Mouse (Mus musculus) myocyte (in vitro differentiated cells): ENCODE data around the gene Rxrg.

Experiments
- CEBPB ChIP-seq: IDR thresholded peaks from 2 replicates; pipeline ENCODE4 v1.6.1; 2011; ENCODE audit warnings: mild to moderate bottlenecking, moderate library complexity; ENCODE audit not compliant: poor library complexity, insufficient read depth, severe bottlenecking
- E2F4 ChIP-seq: IDR thresholded peaks from one replicate; pipeline ENCODE4 v1.6.1; 2011; ENCODE audit warnings: mild to moderate bottlenecking, control low read depth, moderate library complexity; ENCODE audit not compliant: insufficient read depth
- MAX ChIP-seq: IDR thresholded peaks from one replicate; pipeline ENCODE4 v1.6.1; 2011; ENCODE audit warnings: low read depth, mild to moderate bottlenecking, control low read depth
- MYOD1 ChIP-seq, 3 experiments: IDR thresholded peaks; one replicate each; pipeline ENCODE4 v1.6.1; 2011; ENCODE audit warnings: control low read depth in 2 of 3, low read depth in 2 of 3, mild to moderate bottlenecking in 2 of 3, moderate library complexity in 1 of 3; ENCODE audit not compliant: insufficient read length in 2 of 3, control insufficient read depth in 1 of 3
- POLR2A ChIP-seq: IDR thresholded peaks from one replicate; pipeline ENCODE4 v1.6.1; 2011; ENCODE audit warnings: low read depth, mild to moderate bottlenecking, control low read depth, moderate library complexity; ENCODE audit not compliant: insufficient read length
- POLR2AphosphoS2 ChIP-seq: IDR thresholded peaks from one replicate; pipeline ENCODE4 v1.6.1; 2011; ENCODE audit warnings: low read depth, control low read depth; ENCODE audit not compliant: insufficient read length
- REST ChIP-seq: IDR thresholded peaks from one replicate; pipeline ENCODE4 v1.6.1; 2011; ENCODE audit warnings: mild to moderate bottlenecking, control low read depth, moderate library complexity; ENCODE audit not compliant: insufficient read depth, insufficient read length
- TCF12 ChIP-seq: IDR thresholded peaks from one replicate; pipeline ENCODE4 v1.6.1; 2011; ENCODE audit warnings: mild to moderate bottlenecking, control low read depth; ENCODE audit not compliant: poor library complexity, insufficient read depth, severe bottlenecking
- USF1 ChIP-seq: IDR thresholded peaks from one replicate; pipeline ENCODE4 v1.6.1; 2011; ENCODE audit warnings: low read depth, mild to moderate bottlenecking, control low read depth, moderate library complexity

GRCm38 (mm10) chr1:167663136-167663535 is 65.0 kb downstream of the Rxrg start:
- TF ChIP-seq POLR2A (no peak), TCF12 (no peak), POLR2AphosphoS2 (no peak), MYOD1 (IDR thresholded peaks at IDR 0.05; ENCODE audit: control insufficient read depth in 1 of 3, insufficient read length in 2 of 3, low read depth in 2 of 3) (no peak), USF1 (no peak), E2F4 (no peak), MAX (no peak), CEBPB (no peak), REST (no peak)
